Mouse (Mus musculus): ENCODE results near the gene Mob1a.
A peak's percentile ranks its signal among the peaks of the same experiment; 100 is the strongest.

- peak; percentile 71 for TF ChIP-seq MXI1 (IDR thresholded peaks at IDR 0.05; ENCODE audit: low read depth, low read length)
- no peak for TF ChIP-seq MAZ (IDR thresholded peaks at IDR 0.05; ENCODE audit: low read depth, low read length)
- peak in 1 of 2 experiments; percentile 56; a peak in 2 of 4 replicates for TF ChIP-seq POLR2A (IDR thresholded peaks at IDR 0.05; ENCODE audit: control insufficient read depth in 1 of 2, insufficient read depth in 1 of 2, low read depth in 1 of 2, low read length in 2 of 2, poor library complexity in 1 of 2)
- TF ChIP-seq TBP (IDR thresholded peaks at IDR 0.05; ENCODE audit: low read depth, low read length) = peak; percentile 59; the same call in 1 of the 2 replicates
- peak; percentile 80 for TF ChIP-seq SIN3A (IDR thresholded peaks at IDR 0.05; ENCODE audit: low read length)
- no peak for TF ChIP-seq GABPA (IDR thresholded peaks at IDR 0.05; ENCODE audit: low read depth, low read length)
- 0 out of 2 replicates have a peak, but pooled peaks have one; percentile 24 for TF ChIP-seq MAFK (IDR thresholded peaks at IDR 0.05; ENCODE audit: borderline replicate concordance, low read depth, low read length)
- TF ChIP-seq MEF2A (IDR thresholded peaks at IDR 0.05; ENCODE audit: extremely low read depth, insufficient replicate concordance, low read depth, low read length, poor library complexity, severe bottlenecking) = no peak
- TF ChIP-seq CHD1 (IDR thresholded peaks at IDR 0.05; ENCODE audit: low read depth, low read length) = no peak
- TF ChIP-seq POLR2AphosphoS2 (IDR thresholded peaks at IDR 0.05; ENCODE audit: low read length) = no peak
- no peak for TF ChIP-seq E2F4 (IDR thresholded peaks at IDR 0.05; ENCODE audit: borderline replicate concordance, low read depth, low read length)
- TF ChIP-seq TCF12 (IDR thresholded peaks at IDR 0.05; ENCODE audit: low read depth, low read length) = peak; percentile 98
Measured at GRCm38 (mm10) chr6:83351490-83352160, 25.8 kb downstream of the Mob1a start.

Measured in MEL (cell line).